Mouse (Mus musculus): ENCODE data around the gene Fgf3. TPM values are rescaled to one million over a fixed set of nuclear protein-coding genes. Genes with fewer than 3 reads are reported as not detected.

Gene Fgf3
- polyA plus RNA-seq, 1 experiment from 2014 or later, result 1.1 TPM

- Histone ChIP-seq H3K27ac (ENCODE audit: low read depth, low read length) (no peak overlapping the region), H3K4me3 (ENCODE audit: low read depth, low read length) (no peak overlapping the region), H3K36me3 (ENCODE audit: control insufficient read depth, insufficient read depth, low read length) (no peaks in the 10 kb centered on the region), H3K27me3 (ENCODE audit: control insufficient read depth, insufficient read depth, low read length) (no peaks in the 10 kb centered on the region), H3K9me3 (ENCODE audit: control insufficient read depth, low read length) (no peaks in the 10 kb centered on the region), H3K4me2 (no peak overlapping the region), H3K9ac (ENCODE audit: low read length) (no peak overlapping the region), H3K4me1 (ENCODE audit: control insufficient read depth, insufficient read depth, low read length) (peaks cover 4% of the 10 kb centered on the region; the same call in 1 of the 2 replicates)
- DNase-seq (ENCODE audit: low spot score, missing footprints), result no peak
- no peak for ATAC-seq (ENCODE audit: low FRiP score)
- WGBS, result 60% methylated on average over 6 of the region's 6 CpGs
Measured at GRCm38 (mm10) chr7:144807036-144807435, 30.8 kb upstream of the Fgf3 start.

GRCm38 (mm10) chr7:144807976-144808577 lies 29.8 kb upstream of the Fgf3 start:
- Histone ChIP-seq H3K36me3 (ENCODE audit: control insufficient read depth, insufficient read depth, low read length) (no peaks in the 10 kb centered on the region), H3K4me1 (ENCODE audit: control insufficient read depth, insufficient read depth, low read length) (peaks cover 4% of the 10 kb centered on the region; the same call in 1 of the 2 replicates), H3K4me2 (no peak overlapping the region), H3K27ac (ENCODE audit: low read depth, low read length) (no peak overlapping the region), H3K9ac (ENCODE audit: low read length) (no peak overlapping the region), H3K27me3 (ENCODE audit: control insufficient read depth, insufficient read depth, low read length) (no peaks in the 10 kb centered on the region), H3K9me3 (ENCODE audit: control insufficient read depth, low read length) (no peaks in the 10 kb centered on the region), H3K4me3 (ENCODE audit: low read depth, low read length) (no peak overlapping the region)
- no peak for DNase-seq (ENCODE audit: low spot score, missing footprints)
- 81% methylated on average over 4 of the region's 4 CpGs for WGBS
- no peak for ATAC-seq (ENCODE audit: low FRiP score)

- Histone ChIP-seq H3K4me3 (ENCODE audit: low read depth, low read length) (no peak overlapping the region), H3K9me3 (ENCODE audit: control insufficient read depth, low read length) (no peaks in the 10 kb centered on the region), H3K4me2 (no peak overlapping the region), H3K4me1 (ENCODE audit: control insufficient read depth, insufficient read depth, low read length) (peaks cover 4% of the 10 kb centered on the region), H3K27ac (ENCODE audit: low read depth, low read length) (no peak overlapping the region), H3K27me3 (ENCODE audit: control insufficient read depth, insufficient read depth, low read length) (no peaks in the 10 kb centered on the region), H3K36me3 (ENCODE audit: control insufficient read depth, insufficient read depth, low read length) (no peaks in the 10 kb centered on the region), H3K9ac (ENCODE audit: low read length) (no peak overlapping the region)
- 45% methylated on average over 4 of the region's 4 CpGs for WGBS
- no peak for ATAC-seq (ENCODE audit: low FRiP score)
- no peak for DNase-seq (ENCODE audit: low spot score, missing footprints)
Measured at GRCm38 (mm10) chr7:144811521-144811920, 26.4 kb upstream of the Fgf3 start.

DNA sequence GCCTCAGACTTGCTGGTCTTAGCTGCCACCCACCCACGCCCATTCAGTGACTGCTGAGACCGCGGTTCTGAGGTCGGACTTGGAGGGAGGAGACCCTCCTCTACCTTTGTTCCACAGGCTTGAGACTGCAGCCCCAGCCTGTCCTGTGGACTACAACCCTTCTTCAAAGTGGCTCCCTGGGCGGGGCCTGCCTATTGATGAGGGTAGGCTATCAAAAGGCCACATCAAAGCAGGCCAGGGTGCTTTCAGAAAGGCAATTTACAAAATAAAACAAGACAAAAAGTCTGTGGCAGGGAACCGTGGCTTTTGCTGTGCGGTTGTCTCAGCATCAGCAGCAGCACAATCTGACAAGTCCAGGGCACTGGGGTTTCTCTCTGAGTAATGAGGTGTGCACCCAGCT lies 16.0 kb upstream of the Fgf3 start:
- Histone ChIP-seq H3K27me3 (ENCODE audit: control insufficient read depth, insufficient read depth, low read length) (no peaks in the 10 kb centered on the region), H3K27ac (ENCODE audit: low read depth, low read length) (no peak overlapping the region), H3K4me2 (no peak overlapping the region), H3K4me1 (ENCODE audit: control insufficient read depth, insufficient read depth, low read length) (peaks cover 9% of the 10 kb centered on the region), H3K9me3 (ENCODE audit: control insufficient read depth, low read length) (peaks cover 5% of the 10 kb centered on the region), H3K9ac (ENCODE audit: low read length) (no peak overlapping the region), H3K36me3 (ENCODE audit: control insufficient read depth, insufficient read depth, low read length) (no peaks in the 10 kb centered on the region), H3K4me3 (ENCODE audit: low read depth, low read length) (no peak overlapping the region)
- 33% methylated on average over 7 of the region's 7 CpGs for WGBS
- ATAC-seq (ENCODE audit: low FRiP score) (no peak), DNase-seq (ENCODE audit: low spot score, missing footprints) (no peak)

DNA sequence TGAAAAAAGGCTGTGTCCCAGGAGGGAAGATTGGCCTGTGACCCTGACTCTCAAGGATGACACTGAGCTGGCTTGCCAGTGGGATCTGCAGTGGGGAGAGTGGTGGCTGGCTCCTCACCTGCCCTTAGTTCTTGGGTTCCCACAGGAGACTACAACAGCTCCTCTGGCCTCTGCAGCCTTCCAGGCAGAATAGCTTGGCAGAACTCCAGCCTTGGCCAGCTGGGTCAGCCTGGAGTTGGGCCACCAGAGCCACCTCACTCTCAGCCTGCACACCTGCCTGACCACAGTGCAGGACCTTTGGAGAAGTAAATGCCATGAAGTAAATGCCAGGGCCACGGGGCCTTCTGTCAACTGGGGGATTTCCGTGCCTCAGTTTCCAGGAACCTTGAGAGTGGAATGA lies 13.9 kb upstream of the Fgf3 start:
- no peak for ATAC-seq (ENCODE audit: low FRiP score)
- no peak overlapping the region for H3K9ac ChIP-seq (ENCODE audit: low read length)

DNA sequence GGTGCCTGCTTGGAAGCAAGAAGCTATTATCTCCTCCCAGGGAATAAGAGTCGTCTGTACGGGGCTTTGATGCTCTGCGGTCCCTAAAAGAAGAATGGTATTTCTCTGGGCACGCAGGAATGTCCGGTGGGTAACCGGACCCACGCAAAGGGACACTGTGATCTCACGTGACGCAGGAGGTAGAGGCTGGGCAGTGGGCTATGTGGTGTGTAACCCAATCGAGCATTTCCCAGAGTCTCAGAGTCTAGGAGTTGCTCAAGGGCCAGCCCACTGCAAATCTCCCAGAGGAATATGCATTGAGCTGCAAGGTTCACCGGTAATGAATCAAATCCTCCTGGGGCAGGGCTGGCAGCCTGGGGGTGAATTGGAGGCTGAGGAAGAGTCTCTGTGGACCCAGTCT lies 9.5 kb upstream of the Fgf3 start:
- H3K4me2 ChIP-seq, result no peak overlapping the region
- H3K9me3 ChIP-seq (ENCODE audit: control insufficient read depth, low read length), result no peaks in the 10 kb centered on the region
- H3K36me3 ChIP-seq (ENCODE audit: control insufficient read depth, insufficient read depth, low read length), result no peaks in the 10 kb centered on the region
- ATAC-seq (ENCODE audit: low FRiP score) (no peak), DNase-seq (ENCODE audit: low spot score, missing footprints) (no peak)
- H3K27me3 ChIP-seq (ENCODE audit: control insufficient read depth, insufficient read depth, low read length), result no peaks in the 10 kb centered on the region
- WGBS, result 48% methylated on average over 11 of the region's 11 CpGs
- peaks cover 5% of the 10 kb centered on the region for H3K4me1 ChIP-seq (ENCODE audit: control insufficient read depth, insufficient read depth, low read length)
- no peak overlapping the region for H3K4me3 ChIP-seq (ENCODE audit: low read depth, low read length)
- no peak overlapping the region for H3K9ac ChIP-seq (ENCODE audit: low read length)
- no peak overlapping the region for H3K27ac ChIP-seq (ENCODE audit: low read depth, low read length)

More for the DNA sequence above, 13.9 kb upstream of the Fgf3 start:
- no peaks in the 10 kb centered on the region for H3K36me3 ChIP-seq (ENCODE audit: control insufficient read depth, insufficient read depth, low read length)
- H3K27me3 ChIP-seq (ENCODE audit: control insufficient read depth, insufficient read depth, low read length), result no peaks in the 10 kb centered on the region
- no peak overlapping the region for H3K4me3 ChIP-seq (ENCODE audit: low read depth, low read length)
- WGBS, result 80% methylated on average over 2 of the region's 2 CpGs
- no peak overlapping the region for H3K4me2 ChIP-seq
- no peaks in the 10 kb centered on the region for H3K9me3 ChIP-seq (ENCODE audit: control insufficient read depth, low read length)
- H3K4me1 ChIP-seq (ENCODE audit: control insufficient read depth, insufficient read depth, low read length), result peaks cover 9% of the 10 kb centered on the region
- no peak for DNase-seq (ENCODE audit: low spot score, missing footprints)
- no peak overlapping the region for H3K27ac ChIP-seq (ENCODE audit: low read depth, low read length)

DNA sequence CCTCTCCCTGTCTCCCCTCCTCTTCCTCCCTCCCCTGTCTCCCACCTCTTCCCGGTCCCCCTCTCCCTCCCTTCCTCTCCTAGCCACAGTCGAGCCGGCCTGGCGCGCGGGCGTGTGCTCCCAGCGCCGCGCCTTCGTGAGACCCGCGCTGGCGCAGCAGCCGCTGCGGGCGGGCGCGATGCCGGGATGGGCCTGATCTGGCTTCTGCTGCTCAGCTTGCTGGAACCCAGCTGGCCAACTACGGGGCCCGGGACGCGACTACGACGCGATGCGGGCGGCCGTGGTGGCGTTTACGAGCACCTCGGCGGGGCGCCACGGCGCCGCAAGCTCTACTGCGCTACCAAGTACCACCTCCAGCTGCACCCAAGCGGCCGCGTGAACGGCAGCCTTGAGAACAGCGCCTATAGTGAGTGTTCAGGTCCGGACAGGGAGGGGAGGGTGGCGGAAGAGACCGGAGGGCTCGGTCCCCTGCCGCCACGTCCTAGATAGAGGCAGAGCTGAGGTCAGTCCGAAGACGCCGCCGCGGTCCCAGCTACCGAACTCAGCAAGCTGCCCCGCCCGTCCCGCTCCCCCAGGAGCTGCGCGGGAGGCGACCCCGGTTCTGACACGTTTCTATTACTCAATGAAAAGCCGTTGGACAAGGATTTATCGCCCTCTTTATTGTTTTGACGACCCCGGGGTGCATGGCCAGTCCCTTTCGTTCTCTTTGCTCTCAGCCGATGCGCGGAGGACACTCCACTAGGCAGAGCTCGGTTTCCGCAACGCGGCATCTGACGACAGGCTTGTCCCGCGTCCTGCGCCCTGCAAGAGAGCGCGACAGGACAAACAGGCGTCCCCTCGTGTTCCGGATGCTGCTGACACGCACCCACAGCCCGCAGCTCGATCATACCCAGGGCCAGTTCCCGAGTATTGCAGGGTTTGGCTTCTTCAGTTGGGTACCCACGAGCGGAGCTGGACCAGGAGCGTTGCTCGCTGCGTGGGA lies 930 bp downstream of the Fgf3 start:
- DNase-seq (ENCODE audit: low spot score, missing footprints), result peak; percentile 95
- no peak overlapping the region for H3K27ac ChIP-seq (ENCODE audit: low read depth, low read length)

DNA sequence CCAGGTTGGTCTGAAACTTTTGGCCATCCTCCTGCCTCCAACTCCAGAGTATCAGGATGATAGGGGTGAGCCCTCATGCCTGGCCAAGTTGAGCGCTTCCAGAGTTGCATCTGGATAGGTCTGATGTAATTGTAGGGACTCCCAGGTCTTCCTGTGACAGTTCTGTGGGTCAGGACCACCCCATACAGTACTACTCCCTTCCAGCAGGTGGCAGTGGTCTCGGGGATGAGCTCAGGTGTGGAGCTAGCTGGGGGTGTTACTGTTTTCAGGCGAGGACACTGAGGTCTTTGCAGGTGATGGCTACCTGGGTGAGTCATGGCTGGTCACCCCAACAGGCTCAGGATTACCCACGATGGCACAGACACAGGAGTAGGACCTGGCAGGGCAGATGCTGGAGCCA lies 8.3 kb downstream of the Fgf3 start:
- no peaks in the 10 kb centered on the region for H3K9me3 ChIP-seq (ENCODE audit: control insufficient read depth, low read length)
- peaks cover 5% of the 10 kb centered on the region; the same call in 1 of the 2 replicates for H3K27me3 ChIP-seq (ENCODE audit: control insufficient read depth, insufficient read depth, low read length)
- WGBS, result 22% methylated on average over 4 of the region's 4 CpGs
- no peak overlapping the region for H3K4me2 ChIP-seq
- H3K36me3 ChIP-seq (ENCODE audit: control insufficient read depth, insufficient read depth, low read length), result no peaks in the 10 kb centered on the region
- H3K4me3 ChIP-seq (ENCODE audit: low read depth, low read length), result no peak overlapping the region
- no peaks in the 10 kb centered on the region for H3K4me1 ChIP-seq (ENCODE audit: control insufficient read depth, insufficient read depth, low read length)
- no peak overlapping the region for H3K9ac ChIP-seq (ENCODE audit: low read length)
- ATAC-seq (ENCODE audit: low FRiP score), result no peak
- DNase-seq (ENCODE audit: low spot score, missing footprints), result peak; percentile 88
- H3K27ac ChIP-seq (ENCODE audit: low read depth, low read length), result no peak overlapping the region

More for the DNA sequence above, 930 bp downstream of the Fgf3 start:
- H3K4me1 ChIP-seq (ENCODE audit: control insufficient read depth, insufficient read depth, low read length), result peaks cover 10% of the 10 kb centered on the region
- no peaks in the 10 kb centered on the region for H3K9me3 ChIP-seq (ENCODE audit: control insufficient read depth, low read length)
- H3K9ac ChIP-seq (ENCODE audit: low read length), result peak overlapping the region; percentile 31
- peak overlapping the region; percentile 53 for H3K4me2 ChIP-seq
- H3K36me3 ChIP-seq (ENCODE audit: control insufficient read depth, insufficient read depth, low read length), result no peaks in the 10 kb centered on the region
- ATAC-seq (ENCODE audit: low FRiP score), result peak; percentile 44; the same call in 1 of the 2 replicates
- H3K4me3 ChIP-seq (ENCODE audit: low read depth, low read length), result peak overlapping the region; percentile 32
- H3K27me3 ChIP-seq (ENCODE audit: control insufficient read depth, insufficient read depth, low read length), result peaks cover 58% of the 10 kb centered on the region
- WGBS, result under 1% methylated on average over 94 of the region's 94 CpGs

GRCm38 (mm10) chr7:144847067-144847466 lies 9.2 kb downstream of the Fgf3 start, which contains the start of gene Fgf4:
Gene Fgf4, plus strand, starts transcription at chr7:144847367.
- Histone ChIP-seq H3K4me1 (ENCODE audit: control insufficient read depth, insufficient read depth, low read length) (no peaks in the 10 kb centered on the region), H3K36me3 (ENCODE audit: control insufficient read depth, insufficient read depth, low read length) (no peaks in the 10 kb centered on the region), H3K9ac (ENCODE audit: low read length) (no peak within 1 kb of the TSS), H3K27ac (ENCODE audit: low read depth, low read length) (no peak within 1 kb of the TSS), H3K4me2 (no peak within 1 kb of the TSS), H3K27me3 (ENCODE audit: control insufficient read depth, insufficient read depth, low read length) (no peaks in the 10 kb centered on the region; the same call in 1 of the 2 replicates), H3K4me3 (ENCODE audit: low read depth, low read length) (no peak within 1 kb of the TSS), H3K9me3 (ENCODE audit: control insufficient read depth, low read length) (no peaks in the 10 kb centered on the region)
- DNase-seq (ENCODE audit: low spot score, missing footprints), result no peak
- no peak for ATAC-seq (ENCODE audit: low FRiP score)

Data from midbrain, embryonic 11.5 days (tissue).